Mouse (Mus musculus) frontal cortex, postnatal 14 days (tissue): ENCODE measurements at regions not wholly inside any gene's neighbourhood (a gene's known extent, or its start where the extent isn't known, plus 50 kb on each side); places are given as distances from the start of the nearest gene placed in this dataset.

Experiments
- DNase-seq, 2 experiments: peaks; one replicate each; pipeline ENCODE4 v3.0.0; 2022; ENCODE audit warnings: low spot score in 2 of 2

DNA sequence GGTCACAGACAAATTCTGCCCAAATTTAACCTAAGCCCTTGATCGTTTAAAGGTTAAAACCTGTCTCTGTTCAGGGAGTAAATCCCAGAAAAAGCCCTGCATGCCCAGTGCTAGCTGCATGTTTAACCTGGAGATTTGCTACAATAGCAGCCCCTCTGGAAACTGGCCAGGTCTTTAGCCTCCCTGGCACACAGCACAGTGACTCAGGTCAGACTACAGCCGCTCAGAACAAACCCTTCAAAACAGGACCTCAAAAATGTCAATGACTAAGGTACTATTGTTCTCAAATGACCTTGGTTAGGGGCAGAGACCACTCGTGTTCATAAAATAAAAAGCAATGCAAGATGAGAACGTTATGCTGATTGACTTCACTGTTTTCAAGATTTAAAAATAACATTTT lies 101.8 kb upstream of the Ccn2 start:
- no peak for DNase-seq

DNA sequence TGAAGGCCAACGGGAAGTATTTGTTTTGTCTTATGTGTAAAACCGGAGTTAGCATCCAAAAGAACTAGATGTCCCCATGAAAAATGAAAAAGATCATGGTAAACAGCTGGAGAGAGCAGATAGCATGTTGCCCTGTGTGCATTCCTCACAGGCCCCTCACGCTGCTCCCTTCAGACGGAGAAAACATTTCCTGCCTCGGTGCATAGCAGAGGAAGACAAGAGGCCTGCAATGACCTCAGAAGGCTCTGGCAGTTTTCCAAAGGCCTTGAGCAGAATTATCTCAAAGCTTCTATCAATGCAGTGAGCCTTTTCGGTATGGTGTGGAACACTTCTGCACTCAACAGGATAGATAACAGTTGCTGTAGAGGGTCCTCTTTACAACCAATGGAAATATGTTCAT lies 101.3 kb upstream of the Ccn2 start:
- no peak for DNase-seq

DNA sequence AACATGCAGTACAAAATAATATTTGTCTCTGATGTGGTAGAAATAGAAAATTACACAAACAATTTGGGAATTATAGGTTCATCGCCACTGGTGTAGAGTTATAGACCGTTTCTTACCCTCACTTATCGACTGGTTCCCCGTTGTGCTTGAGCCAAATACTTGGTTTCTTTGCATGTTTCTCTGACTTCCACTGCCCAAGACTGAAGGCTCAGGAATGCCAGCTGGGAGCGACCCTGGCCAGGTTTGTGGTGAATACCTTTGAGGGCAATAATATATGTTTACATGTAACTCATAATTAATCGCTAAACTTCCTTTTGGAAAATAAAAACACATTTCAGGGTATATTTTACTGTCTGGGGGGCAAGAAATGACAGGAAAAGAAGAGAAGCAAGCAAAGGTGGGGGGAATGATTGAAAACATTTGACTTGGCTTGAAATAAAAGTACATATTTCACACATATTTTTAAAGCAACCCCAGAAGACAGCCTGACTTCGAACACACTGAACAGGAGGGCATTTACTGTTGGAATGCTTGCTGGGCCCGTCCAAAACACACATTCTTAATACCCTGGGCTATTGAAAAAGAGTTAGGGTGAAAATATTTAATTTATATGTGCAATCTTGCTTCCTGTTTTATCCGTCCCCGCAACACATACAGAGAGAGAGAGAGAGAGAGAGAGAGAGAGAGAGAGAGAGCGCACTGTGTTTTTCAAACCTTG lies 75.3 kb upstream of the Ccn2 start:
- DNase-seq = no peak

DNA sequence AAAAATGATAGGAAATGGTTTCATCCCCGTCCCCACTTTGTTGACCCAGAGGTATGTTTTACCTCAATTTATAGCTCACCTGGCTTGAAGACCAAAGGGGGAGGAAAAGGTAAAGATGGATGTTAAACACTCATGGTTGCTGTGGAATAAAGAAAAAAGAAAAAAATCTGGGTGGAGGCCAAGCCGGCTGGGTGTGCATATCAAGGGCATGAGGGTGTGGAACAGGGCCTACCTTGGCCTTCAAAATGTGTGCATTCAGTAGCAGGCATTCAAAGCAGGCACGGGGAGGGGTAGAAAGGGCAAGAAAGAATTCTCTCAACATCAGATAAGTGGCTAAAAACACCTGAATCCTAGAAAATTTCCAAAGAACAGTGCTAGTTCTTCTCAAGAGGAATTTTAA lies 74.7 kb upstream of the Ccn2 start:
- no peak for DNase-seq

- no peak for DNase-seq
Observed at GRCm38 (mm10) chr10:24532776-24533175, 62.5 kb upstream of the Ccn2 start.

GRCm38 (mm10) chr10:24534901-24535300 lies 60.3 kb upstream of the Ccn2 start:
- DNase-seq = no peak

DNA sequence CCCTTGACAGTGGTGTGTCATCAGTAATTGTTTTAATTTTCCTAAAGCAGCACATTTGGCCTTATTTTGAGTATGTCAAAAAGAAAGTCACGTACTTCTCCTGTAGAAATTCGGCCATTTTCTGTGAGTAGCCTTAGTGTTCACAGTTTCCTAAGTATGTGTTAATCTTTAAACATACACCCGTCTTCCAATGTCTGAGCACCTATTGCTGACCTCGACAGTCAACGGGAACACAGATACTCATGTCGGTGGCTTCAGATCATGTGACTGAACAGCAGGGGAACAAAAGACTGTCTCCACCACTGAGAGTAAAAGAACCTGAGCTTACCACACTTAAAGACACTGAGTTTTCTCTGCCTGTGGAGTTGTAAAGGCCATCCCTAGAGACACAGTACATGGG lies 59.8 kb upstream of the Ccn2 start:
- no peak for DNase-seq

GRCm38 (mm10) chr10:24541990-24542389 lies 53.3 kb upstream of the Ccn2 start:
- DNase-seq = no peak
